Mouse (Mus musculus) embryonic stem cell, embryonic (primary cell): ENCODE measurements around the gene Rcc2.

ENCODE experiments used
- CTCF ChIA-PET, 4 experiments: fragments of 300-600 bp in 2 of 4; fragments of 350-600 bp in 2 of 4; sonication (Branson Sonifier 250); formaldehyde crosslinking; loops; one replicate each; lab custom pipeline; 2022; ENCODE audit warnings: inconsistent platforms in 2 of 4; lab: Charles Lee
- POLR2A ChIA-PET, 4 experiments: fragments of 300-600 bp in 2 of 4; fragments of 350-600 bp in 2 of 4; sonication (Branson Sonifier 250); formaldehyde crosslinking; loops; one replicate each; lab custom pipeline; 2022; ENCODE audit warnings: antibody characterized with exemption in 4 of 4, inconsistent platforms in 1 of 4; lab: Charles Lee

Gene Rcc2

DNA sequence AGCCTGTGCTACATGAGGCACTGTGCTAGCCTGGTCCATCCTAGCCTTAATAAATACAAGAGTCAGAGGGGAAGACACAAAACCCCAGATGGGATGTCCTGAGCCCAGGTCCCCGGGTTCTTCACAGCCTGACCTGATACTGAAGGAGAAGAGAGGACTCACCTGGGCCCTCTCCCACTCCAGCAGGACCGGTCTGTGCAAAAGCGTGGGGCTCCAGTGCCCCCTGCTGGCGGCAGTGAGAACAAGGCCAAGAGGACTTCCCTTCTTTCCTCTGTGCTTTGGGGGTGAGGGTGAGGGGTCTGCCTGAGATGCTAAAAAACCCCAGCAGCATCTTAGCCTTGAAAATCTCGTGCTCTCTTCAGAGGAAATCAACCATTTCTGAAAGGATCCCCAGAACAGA lies 21.3 kb upstream of the Rcc2 start:
- CTCF ChIA-PET = interaction anchor here (0.6 to 3.0 kb wide), 15 partner anchors 11 to 433 kb away, joined by 3 to 24 read pairs (median 4); partner anchors contain the start of gene Igsf21 (in 1 of the 4)
- POLR2A ChIA-PET = interaction anchor here in 2 of 4 experiments (1.2 to 7.2 kb wide), 5 partner anchors 16 to 39 kb away, joined by 4 to 61 read pairs (median 8); partner anchors contain the start of gene Rcc2 (in 1 of the 2)

DNA sequence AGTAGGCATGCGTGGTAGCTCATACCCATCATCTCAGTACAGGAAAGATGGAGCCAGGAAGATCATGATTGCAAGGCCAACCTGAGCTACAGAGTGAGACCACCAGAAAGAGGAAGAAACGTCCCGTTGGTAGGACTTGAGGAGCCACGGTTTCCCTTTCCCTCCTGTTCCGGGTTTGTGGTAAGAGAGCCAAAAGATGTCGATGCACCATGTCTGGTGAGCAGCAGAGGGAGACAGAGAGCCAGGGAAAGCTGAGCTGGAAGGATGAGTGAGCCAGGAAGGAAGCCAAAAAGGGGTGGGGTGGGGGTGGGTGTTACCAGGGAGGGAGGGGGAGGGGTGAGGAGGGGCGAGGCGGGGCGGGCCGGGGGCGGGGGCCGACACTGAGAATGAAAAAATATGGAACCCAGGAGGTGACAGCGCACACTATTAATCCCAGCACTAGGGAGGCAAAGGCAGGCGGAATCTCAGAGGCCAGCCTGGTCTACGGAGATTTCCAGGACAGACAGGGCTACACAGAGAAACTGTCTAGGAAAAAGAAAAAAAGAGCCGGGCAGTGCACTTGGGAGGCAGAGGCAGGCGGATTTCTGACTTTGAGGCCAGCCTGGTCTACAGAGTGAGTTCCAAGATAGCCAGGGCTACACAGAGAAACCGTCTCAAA lies 20.5 kb upstream of the Rcc2 start:
- POLR2A ChIA-PET = interaction anchor here in 3 of 4 experiments (0.5 to 7.2 kb wide), 15 partner anchors 10 to 555 kb away, joined by 3 to 61 read pairs (median 4); partner anchors contain the start of gene Rcc2 (in 1 of the 3)
- CTCF ChIA-PET = interaction anchor here (0.5 to 3.0 kb wide), 39 partner anchors 10 to 808 kb away, joined by 3 to 24 read pairs (median 3); partner anchors contain the start of gene Igsf21 (in 1 of the 4)

DNA sequence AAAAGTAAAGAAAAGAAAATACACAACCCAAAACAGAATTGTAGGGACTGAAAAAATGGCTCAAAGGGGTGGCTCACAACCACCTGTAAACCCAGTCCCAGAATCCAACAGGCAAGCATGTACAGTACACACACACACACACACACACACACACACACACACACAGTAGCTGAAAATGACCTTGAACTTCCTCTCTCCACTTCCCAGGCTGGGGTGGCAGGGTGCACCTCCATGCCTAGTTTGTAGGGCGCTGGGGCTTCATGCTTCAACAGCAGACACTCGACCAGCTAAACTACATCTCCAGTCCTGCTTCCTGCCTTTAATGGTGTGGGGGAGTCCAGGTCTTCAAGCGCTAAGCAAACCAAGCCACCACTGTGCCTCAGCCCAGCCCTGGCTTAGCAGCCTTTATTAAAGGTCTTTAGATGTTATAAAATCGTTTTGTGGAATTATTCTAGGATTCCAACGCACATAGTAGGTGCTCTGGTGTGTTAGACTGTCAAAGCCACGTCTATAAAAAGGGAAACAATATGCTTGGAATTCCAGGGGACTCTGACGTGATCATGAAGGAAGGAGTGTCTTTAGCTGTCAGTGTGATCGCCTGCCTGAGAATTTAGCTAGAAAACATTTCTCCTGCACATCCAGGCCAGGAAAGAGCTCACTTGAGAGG lies 19.5 kb upstream of the Rcc2 start:
- POLR2A ChIA-PET = interaction anchor here in 3 of 4 experiments (0.6 to 7.2 kb wide), 17 partner anchors 9 to 556 kb away, joined by 3 to 61 read pairs (median 5); partner anchors contain the start of gene Rcc2 (in 1 of the 3)
- CTCF ChIA-PET = interaction anchor here (0.6 to 3.0 kb wide), 18 partner anchors 14 to 531 kb away, joined by 3 to 24 read pairs (median 4); partner anchors contain the start of gene Rcc2 (in 1 of the 4)

DNA sequence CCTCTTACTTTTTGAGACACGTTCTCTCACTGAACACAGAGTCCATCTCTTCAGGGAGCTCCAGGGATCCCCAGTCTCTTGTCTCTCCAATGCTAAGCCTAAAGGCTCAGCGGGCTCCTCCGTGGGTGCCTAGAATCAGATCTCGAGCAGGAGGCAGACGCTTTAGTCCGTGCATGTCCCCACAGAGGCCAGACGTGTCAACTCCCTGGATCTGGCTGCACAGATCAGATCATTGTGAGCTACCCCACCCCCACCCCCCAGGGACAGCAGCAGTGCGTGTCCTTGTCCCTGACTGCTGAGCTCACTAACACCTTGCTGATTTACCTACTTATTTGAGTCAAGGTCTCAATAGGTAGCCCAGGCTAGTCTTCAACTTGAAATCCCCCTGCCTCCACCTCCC lies 16.7 kb upstream of the Rcc2 start:
- CTCF ChIA-PET = interaction anchor here (0.6 to 2.1 kb wide), 13 partner anchors 9 to 1001 kb away, joined by 3 to 12 read pairs (median 4); no protein-coding TSS in a partner anchor
- POLR2A ChIA-PET = interaction anchor here in 3 of 4 experiments (0.6 to 7.2 kb wide), 23 partner anchors 8 to 927 kb away, joined by 3 to 61 read pairs (median 4); partner anchors contain the start of gene Rcc2 (in 2 of the 3)

DNA sequence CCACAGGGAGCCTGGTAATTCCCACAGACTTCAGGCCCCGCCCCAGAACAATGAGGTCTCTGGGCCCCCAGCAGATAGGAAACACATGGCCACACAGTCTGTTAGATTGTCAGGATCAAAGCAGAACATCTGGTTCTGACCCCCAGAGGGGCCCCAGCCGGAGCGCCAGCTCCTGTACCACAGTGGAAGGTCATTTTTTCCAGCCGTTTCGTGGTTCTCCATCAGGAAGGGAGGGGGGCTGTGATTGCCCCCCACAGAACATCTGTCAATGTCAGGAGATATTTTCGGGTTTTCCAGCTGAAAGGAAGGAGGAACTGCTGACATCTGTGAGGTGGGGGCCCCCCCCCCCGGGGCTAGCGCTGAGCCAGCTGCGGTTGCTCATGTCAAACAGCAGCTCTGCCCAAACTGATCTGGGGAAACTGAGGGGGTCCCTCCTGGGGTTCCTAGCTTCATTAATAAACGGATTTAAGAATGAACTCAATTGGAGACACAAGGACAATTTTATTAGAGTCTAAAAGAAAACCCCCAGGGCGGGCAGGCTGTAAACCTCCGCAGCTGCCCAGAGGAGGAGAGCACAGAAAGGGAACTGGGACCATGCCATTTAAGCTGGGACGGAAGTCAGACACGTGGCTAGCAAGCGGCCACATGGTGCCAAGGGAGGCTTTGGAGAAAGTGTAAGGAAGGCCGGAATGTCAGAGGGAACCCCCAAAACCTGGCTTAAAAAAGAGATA lies 16.0 kb upstream of the Rcc2 start:
- POLR2A ChIA-PET = interaction anchor here in 3 of 4 experiments (0.6 to 7.2 kb wide), 25 partner anchors 8 to 927 kb away, joined by 3 to 61 read pairs (median 5); partner anchors contain the start of gene Rcc2 (in 2 of the 3)
- CTCF ChIA-PET = interaction anchor here (0.6 to 2.1 kb wide), 20 partner anchors 9 to 1086 kb away, joined by 3 to 12 read pairs (median 4); no protein-coding TSS in a partner anchor

DNA sequence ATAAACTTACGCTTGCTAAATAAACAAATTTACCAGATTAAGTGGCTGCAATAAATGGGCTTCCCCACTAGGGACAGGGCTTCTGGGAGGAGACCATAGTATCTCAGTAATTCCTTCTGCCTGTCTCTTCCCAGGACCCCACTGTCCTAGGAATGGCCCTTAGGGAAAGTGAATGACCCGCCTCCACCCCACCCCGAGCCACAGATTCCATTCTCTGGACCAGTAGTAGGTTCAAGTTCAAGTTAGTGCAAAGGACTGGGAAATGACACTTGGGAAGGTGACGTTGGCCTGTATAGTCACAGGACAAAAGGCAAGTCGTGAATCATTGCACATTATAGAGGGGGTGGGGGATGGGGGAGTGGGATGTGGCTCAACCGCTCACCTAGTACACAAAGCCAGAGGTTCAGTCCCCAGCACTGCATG lies 15.4 kb upstream of the Rcc2 start:
- POLR2A ChIA-PET = interaction anchor here in 3 of 4 experiments (0.6 to 7.2 kb wide), 17 partner anchors 9 to 86 kb away, joined by 3 to 61 read pairs (median 5); partner anchors contain the start of gene Rcc2 (in 1 of the 3)
- CTCF ChIA-PET = interaction anchor here (0.6 to 2.1 kb wide), 10 partner anchors 8 to 103 kb away, joined by 3 to 12 read pairs (median 4); no protein-coding TSS in a partner anchor

DNA sequence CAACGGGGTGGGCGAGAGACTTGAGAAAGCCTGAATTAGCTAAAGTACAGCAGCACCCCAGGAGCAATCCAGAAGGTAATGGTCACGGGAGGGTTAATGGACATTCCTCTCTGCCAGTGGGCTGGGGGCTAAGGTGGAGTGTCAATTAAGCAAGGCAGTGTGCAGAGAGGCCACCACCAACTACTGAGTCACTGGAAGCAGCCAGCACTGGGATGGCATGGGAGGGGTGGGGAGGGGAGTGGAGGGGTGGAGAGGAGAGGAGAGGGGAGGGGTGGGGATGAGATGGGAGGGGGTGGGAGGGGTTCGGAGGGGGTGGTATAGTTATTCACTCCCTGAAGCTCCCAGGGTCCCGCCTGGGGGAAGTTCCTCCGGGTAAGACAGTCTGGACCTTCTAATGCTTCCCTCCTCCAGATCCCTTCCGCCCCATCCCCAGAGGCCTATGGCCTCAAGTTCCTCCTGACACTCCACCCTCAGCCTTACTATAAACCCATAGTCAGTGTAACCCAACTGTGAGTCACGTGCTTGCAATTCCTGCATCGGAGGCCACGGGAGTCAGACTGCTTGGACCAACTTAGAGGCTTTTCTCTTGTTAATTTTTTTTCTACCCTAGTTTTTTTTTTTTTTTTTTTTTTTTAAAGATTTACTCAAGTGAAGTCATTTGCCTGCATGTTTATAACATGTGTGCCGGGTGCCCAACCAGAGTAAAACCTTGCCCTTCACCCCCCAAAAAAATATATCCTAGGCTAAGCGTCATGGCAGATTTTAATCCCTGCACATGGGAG lies 12.1 kb upstream of the Rcc2 start:
- CTCF ChIA-PET = interaction anchor here in 3 of 4 experiments (0.5 to 2.1 kb wide), 8 partner anchors 12 to 1191 kb away, joined by 3 to 11 read pairs (median 4); partner anchors contain the start of gene Fam131c (in 1 of the 3)
- POLR2A ChIA-PET = interaction anchor here in 3 of 4 experiments (0.6 to 4.8 kb wide), 22 partner anchors 9 to 1669 kb away, joined by 3 to 71 read pairs (median 4); partner anchors contain the start of gene Rcc2 (in 2 of the 3)

DNA sequence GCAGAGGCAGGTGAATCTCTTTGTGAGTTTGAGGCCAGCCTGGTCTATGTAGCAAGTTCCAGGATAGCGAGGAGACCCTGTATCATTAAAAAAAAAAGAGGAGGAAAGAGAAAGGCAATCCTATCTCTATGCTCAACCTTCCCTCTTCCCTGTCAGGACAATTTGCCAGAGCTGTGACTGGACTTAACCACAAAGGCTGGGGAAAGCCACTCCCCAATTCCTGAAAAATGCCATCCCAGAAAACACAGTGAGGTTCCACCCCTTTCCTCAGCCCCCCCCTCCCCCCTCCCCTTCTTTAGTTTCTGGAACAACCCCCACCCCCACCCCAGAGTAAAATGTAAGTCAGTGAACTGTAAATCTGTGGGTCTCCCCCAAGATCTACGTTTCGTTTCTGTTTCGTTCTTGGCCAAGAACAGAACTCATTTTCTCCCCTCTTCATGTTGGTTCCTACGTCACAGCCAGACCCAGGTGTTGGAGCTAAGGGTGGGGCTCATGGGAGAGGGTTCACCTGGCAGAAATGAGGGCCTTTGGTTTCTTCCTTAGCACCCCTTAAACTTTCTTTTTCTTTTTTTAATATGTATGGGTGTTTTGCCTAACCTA lies 11.4 kb upstream of the Rcc2 start:
- CTCF ChIA-PET = interaction anchor here in 3 of 4 experiments (0.5 to 2.1 kb wide), 8 partner anchors 9 to 1191 kb away, joined by 3 to 11 read pairs (median 3); no protein-coding TSS in a partner anchor
- POLR2A ChIA-PET = interaction anchor here in 3 of 4 experiments (0.6 to 4.8 kb wide), 22 partner anchors 10 to 1872 kb away, joined by 3 to 71 read pairs (median 6); partner anchors contain the start of gene Rcc2 (in 2 of the 3)

DNA sequence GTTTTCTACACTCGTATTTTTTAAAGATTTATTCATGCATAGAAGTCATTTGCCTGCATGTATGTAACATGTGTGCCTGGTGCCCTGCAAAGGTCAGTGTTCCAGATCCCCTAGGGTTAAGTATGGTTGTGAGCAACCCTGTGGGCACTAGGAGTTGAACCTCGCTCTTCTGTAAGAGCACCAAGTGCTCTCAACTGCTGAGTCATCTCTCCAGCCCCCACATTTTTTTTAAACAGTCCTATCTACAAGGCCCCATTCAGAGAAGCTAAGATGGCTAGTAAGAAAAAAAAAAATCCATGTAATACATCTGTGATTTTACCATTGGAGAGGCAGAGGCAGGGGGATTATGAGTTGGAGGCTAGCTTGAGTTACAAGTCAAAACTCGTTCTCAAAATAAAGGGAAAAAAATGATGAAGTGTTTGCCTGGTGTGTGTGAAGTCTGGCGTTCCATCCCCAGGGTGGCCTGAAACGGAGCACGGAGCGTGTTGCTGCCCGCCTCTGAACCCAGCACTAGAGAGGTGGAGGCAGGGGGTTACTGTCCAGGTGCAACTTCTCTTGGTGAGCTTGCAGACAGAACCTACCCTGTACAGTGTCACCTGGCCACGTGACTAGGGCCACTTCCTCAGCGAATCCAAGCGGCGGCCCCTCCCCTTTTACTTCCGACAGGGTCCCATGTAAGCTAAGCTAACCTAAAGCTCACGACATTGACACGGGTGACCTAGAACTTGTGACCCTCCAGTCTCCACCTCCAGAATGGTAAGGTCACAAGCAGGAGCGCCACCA lies 10.3 kb upstream of the Rcc2 start:
- CTCF ChIA-PET = interaction anchor here in 3 of 4 experiments (0.6 to 2.1 kb wide), 11 partner anchors 10 to 1094 kb away, joined by 3 to 11 read pairs (median 3); no protein-coding TSS in a partner anchor
- POLR2A ChIA-PET = interaction anchor here in 3 of 4 experiments (0.6 to 4.8 kb wide), 42 partner anchors 9 to 1371 kb away, joined by 3 to 71 read pairs (median 4); partner anchors contain the start of gene Rcc2 (in 2 of the 3)

DNA sequence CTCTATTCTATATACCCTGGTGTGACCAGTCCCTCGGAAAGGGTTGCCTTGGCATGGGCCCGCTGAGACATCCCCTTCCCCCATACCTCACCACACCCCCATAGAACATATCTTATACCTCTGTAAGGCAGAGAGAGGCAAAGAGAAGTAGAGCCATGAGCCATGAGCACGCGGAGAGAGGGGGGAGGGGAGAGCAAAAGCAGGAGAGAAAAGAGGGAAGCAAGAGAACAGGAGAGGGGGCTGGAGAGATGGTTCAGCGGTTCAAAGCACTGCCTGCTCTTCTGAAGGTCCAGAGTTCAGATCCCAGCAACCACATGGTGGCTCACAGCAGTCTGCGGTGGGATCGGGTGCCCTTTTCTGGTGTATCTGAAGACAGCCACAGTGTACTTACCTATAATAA lies 8.9 kb upstream of the Rcc2 start:
- POLR2A ChIA-PET = interaction anchor here in 2 of 4 experiments (0.6 to 3.9 kb wide), 7 partner anchors 7 to 139 kb away, joined by 3 to 24 read pairs (median 4); partner anchors contain the start of gene Rcc2 (in 1 of the 2)
- CTCF ChIA-PET = interaction anchor here in 1 of 4 experiments (0.6 to 0.7 kb wide), 2 partner anchors 185 to 237 kb away, joined by 3 to 4 read pairs; no protein-coding TSS in a partner anchor

DNA sequence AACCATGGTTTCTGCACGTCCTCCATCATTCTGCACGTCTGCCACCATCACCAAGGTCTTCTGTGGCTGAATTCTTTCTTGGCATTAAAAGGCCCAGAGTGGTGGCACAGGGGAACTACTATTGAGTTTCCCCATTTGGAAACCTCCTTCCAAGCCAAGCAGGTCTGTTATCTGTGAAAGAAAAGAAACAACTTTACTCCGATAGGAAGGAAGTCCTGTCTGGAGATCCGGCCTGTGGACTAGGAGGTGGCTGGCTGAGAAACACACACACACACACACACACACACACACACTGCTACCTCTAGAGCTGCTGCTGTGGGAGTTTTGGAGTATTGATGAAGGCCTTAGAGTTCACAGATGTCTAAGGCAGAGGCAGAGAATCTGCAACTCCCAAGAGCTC lies 6.8 kb upstream of the Rcc2 start:
- POLR2A ChIA-PET = interaction anchor here in 3 of 4 experiments (1.6 to 3.9 kb wide), 5 partner anchors 8 to 18 kb away, joined by 8 to 26 read pairs (median 15); no protein-coding TSS in a partner anchor
- CTCF ChIA-PET = interaction anchor here in 3 of 4 experiments (0.5 to 2.4 kb wide), 4 partner anchors 9 to 39 kb away, joined by 4 to 10 read pairs (median 5); no protein-coding TSS in a partner anchor

DNA sequence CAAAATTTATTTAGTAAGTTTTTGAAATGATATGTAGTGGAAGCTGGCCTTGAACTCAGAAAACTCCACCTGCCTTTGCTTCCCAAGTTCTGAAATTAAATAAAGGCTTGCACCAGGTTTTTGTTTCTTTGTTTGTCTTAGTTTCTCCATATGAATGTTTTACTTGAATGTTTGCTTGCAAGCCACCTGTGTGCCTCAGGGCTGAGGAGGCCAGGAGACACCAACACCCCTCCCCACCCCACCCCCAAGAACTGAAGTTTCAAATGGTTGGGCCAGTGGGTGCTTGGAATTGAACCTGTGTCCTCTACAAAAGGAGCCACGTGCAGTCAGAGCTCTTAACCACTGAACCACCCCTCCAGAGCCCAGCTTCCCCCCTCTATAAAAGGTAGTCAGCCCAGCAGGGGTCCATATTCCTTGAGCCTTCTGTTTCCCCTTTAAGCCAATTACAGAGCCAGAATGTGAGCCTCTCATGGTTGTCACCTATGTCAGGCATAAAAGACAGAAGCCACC lies 5.7 kb upstream of the Rcc2 start:
- CTCF ChIA-PET = interaction anchor here in 2 of 4 experiments (0.6 to 2.4 kb wide), 5 partner anchors 10 to 347 kb away, joined by 3 to 10 read pairs (median 3); no protein-coding TSS in a partner anchor
- POLR2A ChIA-PET = interaction anchor here in 3 of 4 experiments (0.6 to 3.9 kb wide), 30 partner anchors 8 to 1043 kb away, joined by 3 to 26 read pairs (median 4); no protein-coding TSS in a partner anchor

DNA sequence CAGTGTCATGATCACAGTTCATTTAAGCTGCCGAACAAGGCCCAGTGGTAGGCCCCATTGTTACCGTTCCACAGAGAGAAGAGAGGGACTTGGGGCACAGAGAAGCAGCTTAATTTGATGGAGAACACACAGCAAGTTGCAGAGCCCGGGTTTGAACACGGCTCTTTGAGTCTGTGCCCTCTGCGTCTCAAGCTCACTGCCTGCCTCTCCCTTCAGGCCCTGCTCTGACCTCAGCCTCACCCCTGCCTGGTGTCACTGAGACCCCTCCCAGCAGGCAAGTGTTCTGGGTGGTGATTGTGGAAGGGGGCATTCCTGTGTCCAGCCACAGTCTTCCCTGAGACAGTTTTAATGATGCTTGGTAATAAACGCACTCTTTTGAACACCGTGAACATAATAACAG lies 5.2 kb upstream of the Rcc2 start:
- POLR2A ChIA-PET = interaction anchor here in 3 of 4 experiments (0.6 to 3.9 kb wide), 31 partner anchors 8 to 1043 kb away, joined by 3 to 26 read pairs (median 4); no protein-coding TSS in a partner anchor
- CTCF ChIA-PET = interaction anchor here in 3 of 4 experiments (0.6 to 2.4 kb wide), 7 partner anchors 10 to 430 kb away, joined by 3 to 10 read pairs (median 3); no protein-coding TSS in a partner anchor
